Mouse (Mus musculus) hindbrain, embryonic 14.5 days (tissue): ENCODE measurements around the gene Pkp4. TPM values are rescaled to one million over a fixed set of nuclear protein-coding genes. Genes with fewer than 3 reads are reported as not detected.
A peak's percentile ranks its signal among the peaks of the same experiment; 100 is the strongest.

Source experiments
- ATAC-seq: fragments of 200-750 bp; cut with Nextera tagmentation; 2 replicates; pipeline ENCODE4 v1.8.0; 2017; ENCODE audit warnings: moderate number of reproducible peaks, mild to moderate bottlenecking, moderate TSS enrichment, moderate library complexity; ENCODE audit not compliant: low FRiP score
- DNase-seq: peaks from one replicate; pipeline ENCODE4 v3.0.0-alpha.2; 2015; ENCODE audit warnings: low spot score
- H3K27ac ChIP-seq: fragments of 300-500 bp; sonication (generic); 2 replicates; pipeline ENCODE4 v1.5.1; 2014; ENCODE audit warnings: mild to moderate bottlenecking, moderate library complexity
- H3K27me3 ChIP-seq: fragments of 300-500 bp; sonication (generic); 2 replicates; pipeline ENCODE4 v1.6.1; 2014; ENCODE audit warnings: mild to moderate bottlenecking, low read length, mixed read lengths; ENCODE audit not compliant: control insufficient read depth, insufficient read depth
- H3K36me3 ChIP-seq: fragments of 300-500 bp; sonication (generic); replicated peaks from 2 replicates; pipeline ENCODE4 v1.6.1; 2014; ENCODE audit not compliant: control insufficient read depth, insufficient read depth
- H3K4me1 ChIP-seq: fragments of 300-500 bp; sonication (generic); replicated peaks from 2 replicates; pipeline ENCODE4 v1.6.1; 2014; ENCODE audit warnings: antibody characterized with exemption, low read length, mixed read lengths; ENCODE audit not compliant: control insufficient read depth, insufficient read depth
- H3K4me2 ChIP-seq: fragments of 300-500 bp; sonication (generic); replicated peaks from 2 replicates; pipeline ENCODE4 v1.6.1; 2014; ENCODE audit warnings: mild to moderate bottlenecking, moderate library complexity
- H3K4me3 ChIP-seq: fragments of 300-500 bp; sonication (generic); replicated peaks from 2 replicates; pipeline ENCODE4 v1.5.1; 2014; ENCODE audit warnings: mild to moderate bottlenecking, low read length
- H3K9ac ChIP-seq: fragments of 300-500 bp; sonication (generic); 2 replicates; pipeline ENCODE4 v1.6.1; 2014
- H3K9me3 ChIP-seq: fragments of 300-500 bp; sonication (generic); 2 replicates; pipeline ENCODE4 v1.6.1; 2016; ENCODE audit warnings: low read length; ENCODE audit not compliant: control insufficient read depth
- WGBS: fragments of 180-500 bp; shearing (Covaris S2); extraction: QIAGEN DNeasy Blood & Tissue Kit; methylation state at CpG from one replicate; pipeline ENCODE4 v1.1.7; 2014; 5-methylcytosine and 5-hydroxymethylcytosine counted together
- polyA plus RNA-seq: library from polyadenylated mRNA; unstranded; fragments of >200 nt; fragmentation: Nextera tagmentation; extraction: Ambion mirVana; gene quantifications from 2 replicates; pipeline ENCODE4 v1.2.1, GENCODE M21; 2014

Gene Pkp4
- polyA plus RNA-seq, 1 experiment from 2014 or later: 29.1 TPM

DNA sequence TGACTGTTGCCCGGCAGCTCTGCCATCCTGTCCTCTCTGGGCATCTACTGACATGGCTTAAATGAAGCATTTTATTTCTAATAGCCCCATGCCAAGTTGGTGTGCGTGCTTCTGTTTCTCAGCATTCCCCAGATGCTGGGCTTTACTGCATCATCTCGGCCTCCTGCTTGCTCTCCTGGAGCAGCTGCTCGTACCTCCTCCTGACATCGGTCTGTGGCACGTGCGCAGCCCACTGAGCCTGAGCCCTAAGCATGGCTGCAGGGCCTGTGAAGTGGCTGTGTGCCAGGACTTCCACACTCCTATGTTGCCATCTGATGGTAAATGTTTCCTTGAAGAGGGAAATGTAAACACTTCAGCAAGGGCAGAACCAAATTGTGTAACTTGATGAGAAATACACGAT is 30.8 kb downstream of the Pkp4 start:
- Histone ChIP-seq H3K9ac (no peak overlapping the region), H3K36me3 (no peaks in the 10 kb centered on the region), H3K27ac (no peak overlapping the region), H3K27me3 (no peaks in the 10 kb centered on the region), H3K9me3 (no peaks in the 10 kb centered on the region), H3K4me1 (peaks cover 5% of the 10 kb centered on the region), H3K4me3 (no peak overlapping the region), H3K4me2 (no peak overlapping the region)
- ATAC-seq (peak; percentile 28), DNase-seq (no peak)
- WGBS: 67% methylated on average over 8 of the region's 8 CpGs

DNA sequence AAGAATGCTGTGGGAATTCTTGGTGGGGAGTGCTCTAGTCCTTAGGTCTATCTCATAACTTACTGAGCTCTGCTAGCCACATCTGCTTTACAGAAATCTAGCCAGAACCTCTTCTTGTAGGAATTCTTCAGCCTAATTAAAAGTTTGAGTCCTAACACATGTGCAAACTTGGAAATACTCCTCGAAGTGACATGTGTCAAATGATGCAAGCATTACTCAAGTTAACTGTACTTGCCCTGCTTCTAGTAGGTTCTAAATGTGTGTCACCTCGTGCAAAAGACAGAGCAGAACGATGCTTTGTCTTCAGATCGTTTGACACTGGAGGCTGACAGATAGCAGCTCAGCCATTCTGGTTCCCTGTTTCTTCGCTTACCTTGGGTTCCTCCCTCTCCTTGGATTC is 32.5 kb downstream of the Pkp4 start:
- H3K36me3 ChIP-seq: no peaks in the 10 kb centered on the region
- DNase-seq (no peak), ATAC-seq (no peak)
- H3K9me3 ChIP-seq: no peaks in the 10 kb centered on the region
- no peak overlapping the region for H3K9ac ChIP-seq
- peaks cover 5% of the 10 kb centered on the region for H3K4me1 ChIP-seq
- H3K27me3 ChIP-seq: no peaks in the 10 kb centered on the region
- H3K4me3 ChIP-seq: no peak overlapping the region
- H3K4me2 ChIP-seq: no peak overlapping the region
- H3K27ac ChIP-seq: no peak overlapping the region
- 88% methylated on average over 5 of the region's 5 CpGs for WGBS

DNA sequence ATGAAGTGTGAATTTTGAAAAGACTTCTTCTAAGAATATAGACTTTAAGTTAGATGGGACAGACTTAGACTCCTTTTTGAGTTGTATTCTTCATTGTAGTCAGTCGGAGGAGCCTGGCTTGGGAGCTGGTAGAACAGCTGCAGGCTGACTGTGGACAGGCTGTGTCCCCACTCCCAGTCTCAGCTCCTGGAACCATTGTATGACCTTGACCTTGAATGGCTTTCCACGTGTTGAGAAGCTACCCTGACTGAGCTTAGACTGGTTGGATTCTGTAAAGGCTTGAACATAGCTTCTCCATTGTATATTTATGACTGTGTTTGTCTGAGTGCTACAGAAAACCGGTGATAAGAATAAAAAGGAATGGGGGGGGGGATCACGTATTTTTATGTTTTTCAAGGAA is 36.5 kb downstream of the Pkp4 start:
- Histone ChIP-seq H3K4me1 (no peaks in the 10 kb centered on the region), H3K9ac (no peak overlapping the region), H3K36me3 (no peaks in the 10 kb centered on the region), H3K27ac (no peak overlapping the region), H3K4me2 (no peak overlapping the region), H3K9me3 (no peaks in the 10 kb centered on the region), H3K27me3 (no peaks in the 10 kb centered on the region), H3K4me3 (no peak overlapping the region)
- no peak for DNase-seq
- no peak for ATAC-seq
- WGBS: 88% methylated on average over 4 of the region's 4 CpGs

DNA sequence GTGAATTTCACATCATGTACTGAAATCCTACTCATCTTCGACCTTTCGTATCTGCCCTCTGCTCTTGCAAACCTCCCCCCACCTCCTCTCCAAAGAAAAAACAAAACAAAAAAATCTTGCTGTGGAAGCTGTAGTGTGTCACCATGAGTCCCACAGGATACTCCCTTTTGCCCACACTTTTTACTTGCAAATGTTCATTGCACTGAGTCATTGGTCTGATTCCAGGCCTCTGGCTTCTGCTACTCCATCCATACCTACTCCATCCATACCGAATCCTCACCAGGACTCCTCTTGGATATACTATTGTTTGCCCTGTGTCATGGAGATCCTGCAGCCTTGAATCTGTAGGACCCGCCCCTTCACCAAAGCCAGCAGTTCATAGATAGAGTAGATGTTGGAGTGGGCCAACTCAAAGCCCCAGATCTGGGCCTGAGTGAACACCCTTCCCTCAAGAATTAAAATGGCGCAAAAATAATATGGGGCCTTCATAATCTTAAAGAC is 38.9 kb downstream of the Pkp4 start:
- Histone ChIP-seq H3K36me3 (no peaks in the 10 kb centered on the region), H3K4me2 (no peak overlapping the region), H3K9ac (no peak overlapping the region), H3K27ac (no peak overlapping the region), H3K27me3 (no peaks in the 10 kb centered on the region), H3K9me3 (no peaks in the 10 kb centered on the region), H3K4me3 (no peak overlapping the region), H3K4me1 (no peaks in the 10 kb centered on the region)
- WGBS: 95% methylated on average over 5 of the region's 5 CpGs
- ATAC-seq: no peak
- no peak for DNase-seq

DNA sequence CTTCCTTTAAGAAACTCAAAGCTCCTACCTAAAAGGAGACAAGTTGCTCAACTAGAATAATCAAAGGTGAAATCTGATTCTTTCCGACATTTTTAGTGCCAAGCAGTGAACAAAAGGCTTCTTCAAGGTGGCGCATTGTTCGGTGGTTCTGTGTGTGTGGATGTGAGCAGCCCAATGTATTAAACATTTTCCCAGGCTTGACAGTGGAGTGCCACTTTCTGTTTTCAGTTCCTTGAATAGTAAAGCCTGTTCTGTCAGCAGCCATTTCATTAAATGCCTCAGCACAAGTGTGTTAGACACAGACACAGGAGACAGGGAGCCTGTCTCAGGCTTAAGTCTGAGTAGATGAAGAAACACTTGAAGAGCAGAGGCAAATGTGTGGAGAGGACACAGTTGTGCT is 39.9 kb downstream of the Pkp4 start:
- DNase-seq (no peak), ATAC-seq (no peak)
- Histone ChIP-seq H3K27ac (no peak overlapping the region), H3K9ac (no peak overlapping the region), H3K4me1 (no peaks in the 10 kb centered on the region), H3K27me3 (no peaks in the 10 kb centered on the region), H3K9me3 (no peaks in the 10 kb centered on the region), H3K36me3 (no peaks in the 10 kb centered on the region), H3K4me2 (no peak overlapping the region), H3K4me3 (no peak overlapping the region)
- 75% methylated on average over 3 of the region's 3 CpGs for WGBS

DNA sequence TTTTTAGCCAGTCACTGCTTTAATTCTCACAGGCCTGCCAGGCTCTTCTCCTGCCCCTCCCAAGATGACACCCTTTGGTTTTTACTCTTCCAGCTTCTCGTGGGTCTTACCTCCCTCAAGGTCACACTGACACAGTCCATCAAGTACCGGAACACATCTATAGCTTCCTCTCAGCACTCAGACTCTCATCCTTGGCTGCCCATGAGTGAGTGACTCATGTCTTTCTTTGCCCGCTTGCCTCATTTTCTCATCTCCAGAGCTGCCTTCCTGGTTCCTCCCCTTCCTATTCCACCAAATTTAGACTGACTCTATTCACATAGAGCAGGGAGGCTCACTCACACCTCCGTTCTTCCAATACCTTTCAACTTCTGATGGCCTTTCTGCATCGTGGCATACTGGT is 42.3 kb downstream of the Pkp4 start:
- Histone ChIP-seq H3K4me1 (no peaks in the 10 kb centered on the region), H3K27ac (no peak overlapping the region), H3K9ac (no peak overlapping the region), H3K36me3 (no peaks in the 10 kb centered on the region), H3K27me3 (no peaks in the 10 kb centered on the region), H3K4me2 (no peak overlapping the region), H3K4me3 (no peak overlapping the region), H3K9me3 (no peaks in the 10 kb centered on the region)
- no peak for ATAC-seq
- WGBS: 84% methylated on average over 5 of the region's 5 CpGs
- no peak for DNase-seq

DNA sequence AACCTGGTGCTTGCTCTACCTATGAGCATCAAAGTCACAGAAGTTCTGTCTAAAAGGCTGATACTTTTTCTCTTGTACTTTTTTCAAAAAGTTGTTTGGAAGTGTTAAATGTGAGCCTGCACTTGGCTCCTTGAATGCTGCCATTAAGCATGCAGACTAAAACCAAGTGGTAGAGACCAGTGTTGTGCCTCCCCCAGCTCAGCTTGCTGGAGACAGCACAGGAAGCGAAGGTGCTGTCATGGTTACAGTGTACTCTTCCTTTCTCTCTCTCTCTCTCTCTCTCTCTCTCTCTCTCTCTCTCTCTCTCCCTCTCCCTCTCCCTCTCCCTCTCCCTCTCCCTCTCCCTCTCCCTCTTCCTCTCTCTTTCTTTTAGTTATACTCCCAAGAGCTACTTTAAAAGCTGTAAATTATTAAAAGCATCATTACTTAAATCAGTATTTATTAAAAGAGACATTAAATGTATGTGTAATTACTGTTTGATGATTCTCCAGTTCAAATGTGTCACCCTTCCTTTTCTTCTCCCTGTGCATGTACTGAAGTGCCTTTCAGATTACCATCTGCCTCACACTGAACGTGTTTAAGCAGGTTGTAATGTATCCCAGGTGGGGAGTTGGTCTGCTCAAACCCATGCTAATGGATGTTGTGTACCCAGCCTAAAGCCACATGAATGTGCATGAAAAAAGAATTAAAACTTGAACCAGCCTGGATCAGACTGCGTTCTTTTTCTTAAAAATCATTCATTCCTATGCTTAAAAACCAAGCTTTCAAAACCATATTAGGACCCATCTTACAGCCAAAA is 43.2 kb downstream of the Pkp4 start:
- no peak for DNase-seq
- 57% methylated on average over 3 of the region's 3 CpGs for WGBS

DNA sequence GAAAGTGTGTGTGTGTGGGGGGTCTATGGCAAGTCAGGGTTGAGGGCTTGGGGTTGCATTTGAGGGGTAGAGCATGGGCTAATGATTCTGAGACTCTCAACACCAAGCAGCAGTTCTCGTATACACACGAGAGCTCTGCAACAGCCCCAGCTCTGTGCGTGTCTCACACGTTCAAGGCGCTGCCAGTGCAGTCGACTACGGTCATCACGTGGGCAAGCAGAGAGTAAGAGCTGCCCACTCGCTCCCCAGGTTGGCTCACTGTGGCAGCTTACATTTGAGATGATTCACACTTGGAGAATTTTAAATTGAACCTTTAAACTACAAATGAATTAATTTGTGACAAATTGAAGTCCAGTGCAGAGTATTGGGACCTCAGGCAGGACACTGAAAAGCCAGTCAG is 44.4 kb downstream of the Pkp4 start:
- H3K27ac ChIP-seq: no peak overlapping the region
- DNase-seq (no peak), ATAC-seq (no peak)
- no peaks in the 10 kb centered on the region for H3K36me3 ChIP-seq
- H3K4me1 ChIP-seq: no peaks in the 10 kb centered on the region
- no peaks in the 10 kb centered on the region for H3K27me3 ChIP-seq
- WGBS: 93% methylated on average over 9 of the region's 9 CpGs
- no peaks in the 10 kb centered on the region for H3K9me3 ChIP-seq
- H3K9ac ChIP-seq: no peak overlapping the region
- H3K4me3 ChIP-seq: no peak overlapping the region
- H3K4me2 ChIP-seq: no peak overlapping the region

More for the DNA sequence above, 43.2 kb downstream of the Pkp4 start:
- no peaks in the 10 kb centered on the region for H3K4me1 ChIP-seq
- no peak overlapping the region for H3K4me3 ChIP-seq
- ATAC-seq: no peak
- H3K27ac ChIP-seq: no peak overlapping the region
- no peaks in the 10 kb centered on the region for H3K36me3 ChIP-seq
- no peak overlapping the region for H3K9ac ChIP-seq
- no peak overlapping the region for H3K4me2 ChIP-seq
- no peaks in the 10 kb centered on the region for H3K9me3 ChIP-seq
- H3K27me3 ChIP-seq: no peaks in the 10 kb centered on the region

DNA sequence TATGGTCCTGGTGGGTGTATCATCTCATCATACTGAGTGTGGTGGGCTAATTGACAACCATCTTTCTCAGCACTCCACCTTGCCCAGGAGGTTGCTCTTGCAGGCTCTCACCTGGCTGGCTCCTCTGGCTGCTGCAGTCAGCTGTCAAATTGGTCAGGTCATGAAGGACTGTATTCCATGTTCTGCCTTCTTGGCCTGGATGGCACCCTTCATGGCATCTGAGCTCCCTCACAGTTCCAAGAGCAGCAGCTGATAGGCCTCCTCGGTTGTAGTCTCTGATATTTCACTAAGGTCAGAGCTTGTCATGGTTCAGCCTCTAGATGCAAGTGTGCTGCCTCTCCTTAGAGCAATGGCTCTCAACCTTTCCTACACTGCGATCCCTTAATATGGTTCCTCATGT is 45.5 kb downstream of the Pkp4 start:
- Histone ChIP-seq H3K4me1 (no peaks in the 10 kb centered on the region), H3K27ac (no peak overlapping the region), H3K9ac (no peak overlapping the region), H3K4me3 (no peak overlapping the region), H3K4me2 (no peak overlapping the region), H3K36me3 (no peaks in the 10 kb centered on the region), H3K9me3 (no peaks in the 10 kb centered on the region), H3K27me3 (no peaks in the 10 kb centered on the region)
- WGBS: 98% methylated on average over 2 of the region's 2 CpGs
- DNase-seq (no peak), ATAC-seq (no peak)

DNA sequence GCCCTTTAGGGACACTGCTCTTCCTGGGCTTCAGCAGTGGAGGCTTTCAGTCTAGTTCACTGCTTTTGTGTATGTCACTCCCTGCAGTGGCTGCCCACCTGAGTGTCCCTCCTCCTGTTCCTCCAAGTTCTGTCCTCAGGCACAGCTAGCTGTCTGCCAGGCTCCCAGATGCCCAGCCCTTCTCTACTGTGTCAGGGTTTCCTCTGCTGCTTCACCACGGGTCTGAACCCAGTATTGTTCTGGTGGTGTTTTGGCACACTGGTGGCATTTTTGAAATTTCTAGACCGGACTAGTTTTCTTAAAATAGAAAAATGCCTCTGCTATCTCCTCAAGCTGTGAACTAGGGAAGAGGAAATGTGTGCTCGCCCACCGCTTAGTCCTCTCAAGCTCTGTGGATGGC is 46.6 kb downstream of the Pkp4 start:
- Histone ChIP-seq H3K27ac (no peak overlapping the region), H3K4me2 (no peak overlapping the region), H3K36me3 (no peaks in the 10 kb centered on the region), H3K9ac (no peak overlapping the region), H3K4me1 (no peaks in the 10 kb centered on the region), H3K9me3 (no peaks in the 10 kb centered on the region), H3K4me3 (no peak overlapping the region), H3K27me3 (no peaks in the 10 kb centered on the region)
- DNase-seq (no peak), ATAC-seq (no peak)
- 52% methylated on average over 4 of the region's 4 CpGs for WGBS
